Mouse (Mus musculus): ENCODE data around the gene Eme2.

The Eme2 gene

DNA sequence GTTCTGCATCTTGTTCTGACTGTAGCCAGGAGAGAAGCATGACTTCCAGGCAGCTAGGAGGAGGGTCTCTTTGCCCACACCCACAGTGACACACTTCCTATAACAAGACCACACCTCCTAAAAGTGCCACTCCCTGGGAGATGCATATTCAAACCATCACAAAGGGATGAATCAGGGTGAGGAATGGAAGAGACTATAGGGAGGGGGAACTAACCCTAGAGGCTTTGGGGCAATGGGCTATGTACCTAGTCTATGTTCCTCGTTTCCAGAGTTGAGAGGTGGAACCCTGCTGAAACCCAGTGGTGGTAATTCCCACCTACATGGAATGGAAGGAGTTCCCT is 20.5 kb downstream of the Eme2 start:
- DNase-seq (ENCODE audit: low read depth) = no peak

DNA sequence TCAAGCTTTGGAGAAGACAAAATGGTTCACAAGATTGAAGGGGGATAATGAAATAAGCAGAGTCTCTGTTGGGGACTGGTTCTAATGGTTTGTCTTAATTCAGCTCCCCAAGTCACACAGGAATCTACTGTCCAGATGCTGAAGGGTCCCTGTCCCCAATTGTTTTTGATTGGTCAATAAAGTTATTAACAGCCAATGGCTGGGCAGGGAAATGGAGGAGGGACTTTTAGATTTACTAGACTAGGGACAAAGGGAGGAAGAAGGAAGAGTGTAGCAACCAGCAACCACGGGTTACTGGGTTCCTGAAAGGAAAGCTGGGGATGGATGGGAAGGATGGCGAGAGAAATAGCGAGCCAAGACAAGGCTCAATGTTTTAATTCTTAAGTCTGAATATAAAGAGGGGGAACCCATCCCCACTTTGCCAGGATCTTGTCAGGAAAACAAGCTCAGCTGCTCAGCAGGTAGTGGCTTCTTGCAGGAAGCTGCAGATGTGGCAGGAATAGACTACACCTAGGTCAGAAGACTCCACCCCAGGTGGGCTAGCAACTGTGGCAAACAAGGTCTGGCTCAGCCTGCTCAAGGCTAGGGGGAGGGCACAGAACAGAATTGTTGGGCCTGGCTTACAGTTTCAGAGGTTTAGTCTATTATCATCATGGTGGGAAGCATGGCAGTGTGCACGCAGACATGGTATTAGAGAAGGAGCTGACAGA is 21.0 kb downstream of the Eme2 start:
- no peak for DNase-seq (ENCODE audit: low read depth)

DNA sequence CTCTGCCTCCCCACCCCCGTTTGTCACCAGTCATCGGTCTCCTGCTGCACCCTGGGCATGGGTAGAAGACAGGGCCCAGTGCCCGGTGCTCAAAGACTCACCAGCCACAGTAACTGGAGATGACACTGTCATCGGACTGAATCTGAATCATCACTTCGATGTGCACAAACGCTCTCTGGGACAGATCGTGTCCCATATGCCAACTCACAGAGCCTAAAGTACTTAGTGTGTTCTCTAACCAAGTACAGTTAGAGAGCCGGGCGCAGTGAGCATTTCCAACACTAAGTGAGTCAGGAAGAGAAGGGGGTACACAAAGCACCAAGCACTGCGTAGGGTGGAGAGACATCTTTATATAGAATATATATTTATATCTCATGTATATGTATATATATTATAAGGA is 27.0 kb downstream of the Eme2 start:
- DNase-seq (ENCODE audit: low read depth) = no peak

DNA sequence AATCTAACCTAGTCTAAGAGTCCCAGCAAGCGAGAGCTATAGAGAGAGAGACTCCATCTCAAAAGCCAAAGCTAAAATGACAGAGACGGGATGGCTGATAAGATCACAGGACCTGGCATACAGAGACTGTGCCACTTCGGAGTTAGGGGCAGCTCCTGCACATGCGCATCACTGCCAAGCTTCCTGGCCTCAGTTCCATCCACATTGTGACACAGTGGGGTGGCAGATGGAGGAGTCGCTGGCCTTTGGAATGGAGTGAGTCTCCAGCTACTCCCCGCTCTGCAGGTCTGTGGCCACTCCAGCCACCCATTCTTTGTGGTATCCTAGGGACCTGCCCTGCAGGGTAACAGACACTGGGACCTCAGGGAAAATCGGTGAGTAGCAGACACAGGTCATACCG is 29.1 kb downstream of the Eme2 start, which contains the start of gene Igfals:
Gene Igfals, plus strand, starts transcription at position 222 of the 400 bp plus-strand sequence.
- DNase-seq (ENCODE audit: low read depth) = no peak

DNA sequence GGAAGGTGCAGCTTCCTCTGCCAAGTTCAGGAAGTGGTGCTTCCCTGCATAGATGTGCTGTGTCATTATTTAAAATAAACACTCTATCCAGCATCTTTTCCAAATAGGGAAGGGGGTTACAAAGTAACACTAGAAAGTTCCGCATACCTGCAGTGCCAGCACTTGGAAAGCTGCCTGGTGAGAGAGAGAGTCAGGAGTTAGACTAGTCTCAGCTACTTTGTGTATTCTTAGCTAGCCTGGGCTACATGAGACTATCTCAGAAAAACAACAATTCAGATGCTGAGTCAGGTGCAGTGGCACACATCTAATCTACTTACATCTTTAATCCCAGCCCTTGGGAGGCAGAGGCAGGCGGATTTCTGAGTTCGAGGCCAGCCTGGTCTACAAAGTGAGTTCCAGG is 33.1 kb downstream of the Eme2 start:
- DNase-seq (ENCODE audit: low read depth) = no peak

DNA sequence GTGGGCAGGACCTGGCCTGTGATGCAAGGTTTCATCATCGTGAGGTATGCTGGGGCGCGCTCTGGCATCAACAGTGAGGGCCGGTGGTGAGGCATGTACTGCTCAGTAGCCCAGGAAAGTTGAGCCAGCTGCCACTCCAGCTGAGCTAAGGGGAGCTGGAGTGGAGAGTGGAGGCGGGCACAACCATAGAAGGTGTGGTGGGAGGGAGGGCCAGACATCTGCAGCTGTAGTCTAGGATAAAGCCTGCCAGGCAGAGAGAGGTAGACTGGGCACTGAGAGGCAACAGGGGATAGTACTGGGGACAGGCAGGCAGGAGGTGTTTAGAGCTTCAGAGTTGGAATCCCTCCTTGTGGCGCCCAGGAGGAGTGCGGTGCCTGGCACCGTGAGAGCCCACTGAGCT is 34.8 kb downstream of the Eme2 start:
- no peak for DNase-seq (ENCODE audit: low read depth)

DNA sequence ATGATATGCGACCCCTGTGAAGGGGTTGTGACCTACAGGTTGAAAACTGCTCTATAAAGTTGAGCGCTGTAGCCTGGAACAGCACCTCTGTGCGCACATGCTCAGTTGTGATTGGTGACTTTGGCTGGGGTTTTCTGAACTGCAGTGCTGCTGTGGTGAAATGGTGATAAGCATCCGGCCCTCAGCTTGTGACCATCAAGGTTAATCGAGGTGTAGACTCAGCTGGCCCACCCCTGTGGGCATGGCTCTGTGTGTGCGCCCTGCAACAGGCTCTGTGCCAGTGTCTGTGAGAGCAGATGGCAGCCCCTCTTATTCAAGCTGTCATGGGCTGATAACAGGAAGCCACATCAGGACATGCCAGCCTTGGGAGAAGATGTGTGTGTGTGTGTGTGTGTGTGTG is 35.9 kb downstream of the Eme2 start:
- no peak for DNase-seq (ENCODE audit: low read depth)

DNA sequence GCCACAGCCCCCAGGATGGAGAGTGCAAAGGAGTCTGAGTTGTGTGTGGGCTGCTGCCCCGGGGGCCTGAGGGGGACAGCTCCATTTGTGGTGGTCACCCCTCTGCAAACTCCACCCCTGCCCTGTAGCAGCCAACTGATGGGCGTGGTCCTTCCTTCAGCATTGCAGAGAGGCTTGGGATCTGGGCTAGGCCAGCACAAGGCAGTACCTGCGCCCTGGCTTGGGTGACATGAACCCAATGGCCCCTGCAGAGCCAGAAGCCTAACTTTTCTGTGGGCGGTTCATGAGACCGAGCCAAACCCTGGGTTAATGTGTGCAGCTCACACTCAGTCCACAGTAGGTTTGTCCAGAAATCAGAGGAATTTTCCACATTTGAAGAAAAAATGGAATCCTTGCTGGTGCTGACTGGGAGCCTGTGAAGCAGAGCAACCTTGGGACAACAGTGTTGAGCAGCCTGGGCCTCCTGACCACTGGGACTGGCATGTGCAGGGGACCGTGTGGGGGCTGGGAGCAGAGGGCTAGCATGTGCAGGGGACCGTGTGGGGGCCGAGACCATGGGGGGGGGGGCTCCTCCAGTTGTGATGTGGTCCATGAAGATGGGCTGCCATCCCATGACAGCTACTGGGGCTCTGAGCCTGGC is 36.9 kb downstream of the Eme2 start:
- no peak for DNase-seq (ENCODE audit: low read depth)

DNA sequence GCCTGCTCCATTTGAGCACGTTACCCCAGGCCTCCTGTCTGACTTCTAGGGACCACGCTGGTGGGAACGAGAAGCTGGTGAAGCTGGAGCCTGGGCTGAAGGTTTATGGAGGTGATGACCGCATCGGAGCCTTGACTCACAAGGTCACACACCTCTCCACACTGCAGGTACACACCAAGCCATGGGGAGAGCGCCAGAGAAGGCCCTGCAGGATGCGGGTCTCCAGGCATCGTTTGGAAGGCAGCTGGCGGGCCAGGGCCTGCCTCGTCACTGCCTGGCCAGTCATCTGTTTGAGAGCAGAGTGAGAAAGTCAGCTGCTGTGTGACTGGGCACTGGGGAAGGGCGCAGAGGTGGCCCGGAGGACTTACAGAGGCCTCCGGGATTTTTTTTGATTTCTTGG is 38.3 kb downstream of the Eme2 start:
- DNase-seq (ENCODE audit: low read depth) = no peak

DNA sequence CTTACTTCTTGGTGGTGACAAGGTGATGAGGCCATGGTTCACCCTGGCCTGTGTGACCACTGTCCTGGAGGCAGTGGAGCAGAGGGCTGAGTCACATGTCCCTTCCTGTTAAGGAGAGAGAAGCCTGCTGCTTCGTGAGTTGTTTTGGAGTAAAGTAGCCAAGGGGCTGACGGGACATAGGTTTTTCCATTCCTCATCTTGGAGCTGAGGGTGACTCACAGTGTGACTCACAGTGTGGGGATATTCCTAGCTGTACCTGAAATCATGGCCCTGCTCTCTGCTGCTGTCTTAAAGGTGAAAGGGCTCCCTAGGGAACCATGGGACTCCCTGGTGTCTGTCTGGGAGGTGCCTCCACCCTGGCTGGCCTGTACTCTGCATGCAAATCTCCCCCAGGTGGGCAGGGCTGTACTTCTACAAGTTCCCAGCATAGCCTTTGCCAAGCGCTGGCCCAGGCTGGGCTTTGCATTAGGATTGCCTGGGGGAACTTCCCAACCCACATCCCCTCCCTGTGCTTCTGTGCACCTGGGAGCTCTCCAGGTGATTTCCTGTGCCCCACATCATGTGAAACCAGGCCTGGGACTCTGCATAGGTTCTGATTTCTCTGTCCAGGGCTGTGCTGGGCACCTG is 38.9 kb downstream of the Eme2 start:
- DNase-seq (ENCODE audit: low read depth) = peak; percentile 79

DNA sequence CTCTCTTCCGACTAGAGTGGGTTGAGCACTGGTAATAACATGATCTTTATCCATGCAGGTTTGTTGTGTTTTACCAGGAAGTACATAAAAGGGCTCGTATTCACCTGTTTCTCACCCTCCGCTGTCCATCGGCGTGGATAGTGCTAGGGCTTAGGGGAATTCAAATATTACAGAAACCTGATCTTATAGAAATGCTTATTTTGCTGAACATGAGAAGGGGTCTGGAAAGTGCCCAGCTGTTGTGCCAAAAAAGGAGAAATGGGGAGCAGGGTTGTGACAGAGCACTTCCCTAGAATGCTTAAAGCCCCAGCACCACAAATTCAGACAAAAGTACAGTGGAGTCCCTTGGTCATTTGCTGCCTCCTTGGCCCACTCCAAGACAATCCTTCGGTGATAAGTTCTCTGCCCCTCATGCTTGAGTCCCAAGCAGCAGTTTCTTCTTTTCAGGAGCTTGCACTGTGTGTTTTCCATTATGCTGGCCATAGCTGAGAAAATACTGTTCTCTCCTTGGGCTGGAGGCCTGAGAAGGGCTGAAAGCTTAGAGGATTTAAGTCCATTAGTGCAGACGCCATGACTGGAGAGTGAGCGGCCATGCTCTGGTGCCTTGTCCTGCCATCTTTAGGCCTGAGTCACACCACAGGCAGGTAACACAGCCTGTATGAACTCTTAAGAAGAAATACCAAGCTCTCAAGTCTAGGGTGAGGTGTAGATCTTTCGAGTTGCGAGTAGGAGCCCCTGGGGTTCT is 43.3 kb downstream of the Eme2 start:
- no peak for DNase-seq (ENCODE audit: low read depth)

DNA sequence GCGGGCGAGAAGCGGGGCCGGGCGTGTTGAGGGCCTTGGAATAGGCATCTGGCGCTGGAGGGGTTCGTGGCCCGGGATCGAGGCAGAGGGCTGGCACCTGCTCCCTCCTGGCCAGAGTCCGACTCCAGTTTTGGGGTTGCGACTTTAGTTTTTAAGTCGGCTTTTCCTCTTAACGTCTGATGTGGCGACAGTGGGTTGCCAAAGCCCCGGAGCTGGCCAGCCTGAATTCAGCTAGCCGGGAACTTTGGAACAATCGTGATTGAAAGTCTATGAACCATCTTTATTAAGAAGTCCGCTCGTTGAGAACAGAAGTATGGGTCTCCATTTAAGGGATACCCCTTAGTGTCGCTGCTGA is 44.1 kb downstream of the Eme2 start:
- DNase-seq (ENCODE audit: low read depth) = no peak

DNA sequence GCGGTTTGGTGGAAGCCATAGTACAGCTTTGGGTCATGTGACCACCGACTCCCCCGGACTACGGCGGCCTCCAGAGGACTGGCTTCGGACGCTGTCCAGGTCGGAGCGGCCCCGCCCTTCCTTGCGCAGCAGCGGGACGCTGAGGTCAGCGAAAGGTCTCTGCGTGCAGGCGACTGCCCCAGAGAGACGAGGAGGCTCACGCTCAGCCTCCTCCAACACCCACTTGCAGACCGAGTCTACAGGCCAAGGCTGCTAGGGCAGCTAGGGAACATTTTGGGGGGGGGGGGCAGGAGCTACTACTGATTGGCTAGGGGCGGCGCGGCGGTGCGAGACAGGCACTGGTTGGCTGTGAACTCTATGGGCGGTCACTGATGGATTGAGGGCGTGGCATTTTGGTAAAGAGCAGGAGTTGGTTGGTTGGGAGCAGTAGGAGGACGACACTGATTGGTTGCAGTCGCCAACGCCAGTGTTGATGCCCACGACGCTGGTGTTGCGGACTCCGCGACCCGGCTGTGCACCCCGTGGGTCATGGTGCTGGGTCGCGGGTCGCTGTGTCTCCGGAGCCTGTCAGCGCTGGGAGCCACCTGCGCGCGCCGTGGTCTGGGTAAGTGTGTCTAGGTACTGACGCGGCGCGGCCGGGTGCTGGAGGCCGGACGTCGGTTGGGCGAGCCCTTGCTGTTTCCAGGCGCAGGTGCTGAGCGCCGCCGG is 44.7 kb downstream of the Eme2 start, which contains the start of gene Fahd1:
Gene Fahd1, minus strand, starts transcription at position 300 of the 708 bp plus-strand sequence.
- peak; percentile 97 for DNase-seq (ENCODE audit: low read depth)

DNA sequence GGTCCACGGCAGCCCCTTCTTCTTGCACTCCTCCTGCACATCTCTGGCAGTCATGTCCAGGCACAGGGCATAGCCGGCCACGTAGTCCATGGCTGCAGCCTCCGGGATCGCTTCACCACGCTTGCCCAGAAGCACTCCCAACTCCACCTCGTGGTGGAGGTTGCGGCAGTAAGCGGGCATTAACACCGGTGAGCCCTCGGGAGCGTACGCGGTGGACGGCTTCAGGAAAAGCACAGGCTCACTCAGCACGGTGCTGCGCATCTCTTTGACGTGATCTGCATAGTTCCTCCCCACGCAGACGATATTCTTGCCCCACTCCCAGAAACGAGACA is 45.2 kb downstream of the Eme2 start:
- DNase-seq (ENCODE audit: low read depth) = no peak

DNA sequence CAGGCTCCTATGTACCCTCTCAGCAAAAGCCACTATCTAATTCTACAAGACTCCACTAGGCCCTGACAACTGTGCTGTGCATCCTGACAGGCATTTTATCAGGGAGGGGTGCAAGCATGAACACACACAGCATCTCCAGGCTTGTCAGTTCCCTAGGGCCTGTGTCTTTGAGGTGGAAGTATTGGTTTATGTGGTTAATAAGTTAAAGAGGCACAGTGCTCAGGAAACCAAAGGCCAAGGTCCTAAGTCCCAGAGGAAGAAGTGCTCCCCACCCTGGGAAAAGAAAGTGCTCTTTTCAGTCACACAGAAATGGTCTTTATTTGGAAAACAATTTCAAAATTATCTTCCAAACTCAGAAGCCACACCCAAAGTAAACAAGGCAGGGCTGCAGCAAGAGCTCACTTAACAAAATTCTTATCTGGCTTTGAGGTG is 46.3 kb downstream of the Eme2 start:
- DNase-seq (ENCODE audit: low read depth) = no peak

DNA sequence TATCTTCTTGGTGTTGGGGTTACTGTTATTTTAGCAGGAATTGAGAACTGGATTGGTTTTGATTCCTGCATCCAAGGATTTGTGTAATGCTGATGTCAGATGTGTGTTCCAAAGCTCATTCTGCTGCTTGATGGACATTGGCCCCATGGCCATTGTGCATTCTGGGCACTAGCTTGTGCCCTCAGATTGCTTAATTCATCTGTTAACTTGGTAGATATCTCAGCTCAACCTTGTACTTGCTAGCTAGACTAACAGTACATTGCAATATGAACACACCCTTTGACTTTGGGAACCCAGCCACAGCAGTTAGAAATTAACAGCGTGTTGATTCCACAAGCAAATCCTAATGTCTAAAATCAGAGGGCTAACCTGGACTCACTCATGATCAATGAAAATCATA is 47.5 kb downstream of the Eme2 start:
- no peak for DNase-seq (ENCODE audit: low read depth)

DNA sequence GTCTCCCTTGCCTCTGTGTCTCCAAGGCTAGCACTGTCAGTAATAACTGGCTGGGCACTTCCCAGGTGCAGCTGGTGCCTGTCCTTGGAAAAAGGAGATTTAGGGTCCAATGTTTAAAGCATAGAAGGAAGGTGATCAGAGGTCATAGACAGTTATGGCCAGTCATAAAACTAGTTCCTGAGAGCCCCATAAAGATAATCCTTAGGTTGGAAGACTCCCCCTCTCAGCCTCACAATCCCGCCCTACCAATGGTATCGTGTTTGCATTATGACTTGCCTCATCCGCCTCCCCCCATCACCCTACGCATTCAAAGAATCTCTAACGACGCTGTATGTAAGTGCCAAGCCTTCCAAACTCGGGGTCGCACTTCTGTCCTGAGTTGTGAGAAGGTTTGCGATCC is 50.4 kb downstream of the Eme2 start:
- DNase-seq (ENCODE audit: low read depth) = no peak

DNA sequence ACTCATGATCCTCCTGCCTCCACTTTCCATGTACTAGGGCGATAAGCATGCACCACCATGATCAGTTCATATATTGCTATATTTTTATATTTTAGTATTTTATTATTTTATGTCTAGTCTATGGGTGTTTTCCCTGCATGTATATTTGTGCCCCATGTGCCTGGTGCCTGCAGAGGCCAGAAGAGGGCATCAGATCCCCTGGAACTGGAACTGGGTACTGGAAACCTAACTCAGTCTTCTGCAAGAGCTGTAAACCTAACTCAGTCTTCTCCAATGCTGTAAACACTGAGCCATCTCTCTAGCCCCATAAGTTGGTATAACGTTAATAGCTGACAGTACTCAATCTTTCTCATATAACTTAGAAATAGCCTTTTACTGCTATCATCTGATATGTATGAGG is 52.3 kb downstream of the Eme2 start:
- peak; percentile 54 for DNase-seq (ENCODE audit: low read depth)

DNA sequence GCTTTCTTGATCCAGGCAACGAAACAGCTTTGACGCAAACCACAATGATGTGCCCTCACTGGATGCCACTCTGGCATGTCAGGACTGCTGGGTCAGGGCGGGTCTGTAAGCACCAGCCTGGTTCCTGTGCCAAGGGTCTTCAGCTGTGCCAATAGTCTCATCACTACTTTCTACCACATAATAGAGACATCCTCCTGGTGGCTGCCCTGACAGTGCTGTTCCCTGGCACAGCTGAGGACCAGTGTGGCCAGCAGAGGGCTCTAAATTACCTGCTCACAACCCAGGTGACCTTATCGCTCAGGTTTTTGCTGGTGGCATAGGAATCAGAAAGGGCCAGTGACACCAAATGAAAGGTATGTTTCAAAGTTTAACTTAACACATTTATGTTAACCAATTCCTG is 53.8 kb downstream of the Eme2 start:
- no peak for DNase-seq (ENCODE audit: low read depth)

DNA sequence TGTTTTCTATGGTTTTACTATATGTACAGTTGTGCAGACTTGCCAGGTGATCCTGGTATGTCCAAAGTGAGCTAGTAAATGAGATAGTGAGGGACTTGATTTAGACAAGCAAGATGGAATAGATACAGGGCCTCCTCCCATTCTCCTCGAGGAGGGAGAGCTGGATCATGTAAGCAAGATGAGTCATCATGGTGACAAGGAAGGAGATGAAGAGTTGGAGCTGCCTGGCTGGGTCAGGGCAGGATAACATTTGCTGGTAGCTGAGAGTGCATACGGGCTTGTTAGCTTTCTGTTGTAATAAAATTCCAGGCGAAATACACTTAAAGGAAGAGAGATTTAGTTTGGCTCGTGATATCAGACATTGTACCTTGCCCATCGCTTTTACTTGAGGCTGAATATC is 54.5 kb downstream of the Eme2 start:
- no peak for DNase-seq (ENCODE audit: low read depth)

DNA sequence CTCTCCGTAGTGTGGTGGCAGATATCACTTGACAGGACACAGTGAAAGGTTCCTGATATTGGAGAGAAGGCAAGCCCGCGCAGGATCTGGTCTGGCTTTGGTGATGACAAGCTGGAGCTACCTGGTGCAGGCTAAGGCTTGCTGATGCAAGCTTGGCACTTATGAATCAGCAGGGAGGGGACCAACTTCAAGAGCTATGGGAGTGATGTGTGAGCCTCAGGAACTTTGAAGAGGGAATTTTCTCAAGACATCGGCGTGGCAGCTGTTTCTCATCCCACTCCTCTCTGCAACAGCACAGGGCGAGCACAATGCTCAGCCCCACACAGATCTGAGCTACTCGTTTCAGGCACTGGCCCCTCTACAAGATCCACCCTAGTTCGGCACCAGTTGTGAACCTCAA is 55.0 kb downstream of the Eme2 start, which contains the start of gene Hagh:
Gene Hagh, plus strand, starts transcription at position 302 of the 400 bp plus-strand sequence.
- no peak for DNase-seq (ENCODE audit: low read depth)

All from NIH3T3 (cell line).